Comparison of ENCODE assay signal across 35 mouse cellular contexts in genomic region chr9:37506023-37506422, GRCm38 (mm10).
"Had no signal": no experiment of that assay in that cellular context is flagged by ENCODE, and none has a peak within 500 bp of the region (broad histone marks: within the 10 kb centered on the region; RNA-seq: fewer than 3 reads in every experiment).

No protein-coding gene starts in this region.

- ATAC-seq: hindbrain, embryonic 16.5 days; hindbrain, postnatal 0 days; inflammation-experienced regulatory T-cells, adult 6 months; intestine, embryonic 15.5 days; intestine, embryonic 16.5 days; intestine, postnatal 0 days had no signal

- H3K9ac ChIP-seq: heart, embryonic 12.5 days; heart, embryonic 13.5 days; heart, embryonic 15.5 days; hindbrain, embryonic 12.5 days; hindbrain, embryonic 13.5 days; hindbrain, embryonic 14.5 days; hindbrain, embryonic 15.5 days; intestine, embryonic 15.5 days; kidney, embryonic 15.5 days had no signal

- H3K9me3 ChIP-seq: heart, embryonic 10.5 days; heart, embryonic 12.5 days; heart, embryonic 13.5 days; heart, embryonic 15.5 days; hindbrain, embryonic 12.5 days; hindbrain, embryonic 13.5 days; hindbrain, embryonic 15.5 days; intestine, embryonic 15.5 days; kidney, embryonic 15.5 days had no signal

- H3K27ac ChIP-seq: heart, embryonic 10.5 days; heart, embryonic 13.5 days; heart, embryonic 15.5 days; hindbrain, embryonic 10.5 days; hindbrain, embryonic 12.5 days; hindbrain, embryonic 13.5 days; hindbrain, embryonic 14.5 days; hindbrain, embryonic 15.5 days; hindbrain, postnatal 0 days; intestine, embryonic 15.5 days; kidney, embryonic 15.5 days; kidney, postnatal 0 days; left cerebral cortex, adult 2 months had no signal

- H3K27me3 ChIP-seq: heart, embryonic 12.5 days; heart, embryonic 13.5 days; heart, embryonic 15.5 days; hindbrain, embryonic 12.5 days; hindbrain, embryonic 13.5 days; hindbrain, embryonic 15.5 days; intestine, embryonic 15.5 days; kidney, embryonic 15.5 days had no signal

- H3K4me3 ChIP-seq: heart, embryonic 10.5 days; heart, embryonic 12.5 days; heart, embryonic 13.5 days; heart, embryonic 15.5 days; hindbrain, embryonic 10.5 days; hindbrain, embryonic 12.5 days; hindbrain, embryonic 13.5 days; hindbrain, embryonic 15.5 days; intestine, embryonic 15.5 days; kidney, embryonic 15.5 days; left cerebral cortex, adult 2 months had no signal

- H3K4me1 ChIP-seq: heart, embryonic 10.5 days; heart, embryonic 12.5 days; heart, embryonic 13.5 days; heart, embryonic 15.5 days; hindbrain, embryonic 10.5 days; hindbrain, embryonic 12.5 days; hindbrain, embryonic 13.5 days; hindbrain, embryonic 15.5 days; intestine, embryonic 15.5 days had no signal

- DNase-seq: heart, postnatal 10 days; heart, postnatal 14 days; heart, postnatal 36 days; heart, postnatal 4 days; kidney, adult 11 months; kidney, adult 18-20 months; kidney, adult 2 months; kidney, adult 8-10 months; kidney, adult 9 months; kidney, postnatal 10 days; kidney, postnatal 14 days; kidney, postnatal 25 days; kidney, postnatal 36 days; kidney, postnatal 4 days; layer of hippocampus, adult 9-11 months; layer of hippocampus, postnatal 36 days had no signal

- H3K36me3 ChIP-seq: heart, embryonic 12.5 days; heart, embryonic 13.5 days; heart, embryonic 15.5 days; hindbrain, embryonic 12.5 days; hindbrain, embryonic 13.5 days; hindbrain, embryonic 15.5 days; intestine, embryonic 15.5 days had no signal

- H3K4me2 ChIP-seq: heart, embryonic 11.5 days; heart, embryonic 12.5 days; heart, embryonic 13.5 days; heart, embryonic 15.5 days; hindbrain, embryonic 12.5 days; hindbrain, embryonic 13.5 days; hindbrain, embryonic 14.5 days; hindbrain, embryonic 15.5 days; intestine, embryonic 15.5 days; kidney, embryonic 15.5 days had no signal
